Mouse (Mus musculus) hindbrain, embryonic 16.5 days (tissue): ENCODE measurements at regions not wholly inside any gene's neighbourhood (a gene's known extent, or its start where the extent isn't known, plus 50 kb on each side); places are given as distances from the start of the nearest gene placed in this dataset.
A peak's percentile ranks its signal among the peaks of the same experiment; 100 is the strongest.

ENCODE experiments used
- ATAC-seq: fragments of 200-750 bp; cut with Nextera tagmentation; 2 replicates; pipeline ENCODE4 v1.8.0; 2017; ENCODE audit warnings: moderate TSS enrichment, moderate library complexity
- H3K27ac ChIP-seq: fragments of 300-500 bp; sonication (generic); 2 replicates; pipeline ENCODE4 v1.5.1; 2014; ENCODE audit warnings: low read depth, mild to moderate bottlenecking, control low read depth, low read length, moderate library complexity
- H3K27me3 ChIP-seq: fragments of 300-500 bp; sonication (generic); replicated peaks from 2 replicates; pipeline ENCODE4 v1.6.1; 2014; ENCODE audit warnings: low read length; ENCODE audit not compliant: control insufficient read depth, insufficient read depth
- H3K36me3 ChIP-seq: fragments of 300-500 bp; sonication (generic); 2 replicates; pipeline ENCODE4 v1.6.1; 2014; ENCODE audit warnings: mild to moderate bottlenecking, low read length, moderate library complexity, mixed read lengths; ENCODE audit not compliant: control insufficient read depth, insufficient read depth
- H3K4me1 ChIP-seq: fragments of 300-500 bp; sonication (generic); 2 replicates; pipeline ENCODE4 v1.6.1; 2014; ENCODE audit warnings: low read depth, low read length; ENCODE audit not compliant: control insufficient read depth, insufficient read depth
- H3K4me2 ChIP-seq: fragments of 300-500 bp; sonication (generic); 2 replicates; pipeline ENCODE4 v1.6.1; 2014; ENCODE audit warnings: mild to moderate bottlenecking, low read length, control low read depth, moderate library complexity
- H3K4me3 ChIP-seq: fragments of 300-500 bp; sonication (generic); 2 replicates; pipeline ENCODE4 v1.5.1; 2014; ENCODE audit warnings: mild to moderate bottlenecking, low read length, control low read depth, moderate library complexity
- H3K9ac ChIP-seq: fragments of 300-500 bp; sonication (generic); 2 replicates; pipeline ENCODE4 v1.6.1; 2014; ENCODE audit warnings: low read depth, mild to moderate bottlenecking, control low read depth, low read length, moderate library complexity
- H3K9me3 ChIP-seq: fragments of 300-500 bp; sonication (generic); 2 replicates; pipeline ENCODE4 v1.6.1; 2014; ENCODE audit warnings: mild to moderate bottlenecking, low read length, moderate library complexity; ENCODE audit not compliant: control insufficient read depth
- WGBS: fragments of 180-500 bp; shearing (Covaris S2); extraction: QIAGEN DNeasy Blood & Tissue Kit; methylation state at CpG from one replicate; pipeline ENCODE4 v1.1.7; 2014; 5-methylcytosine and 5-hydroxymethylcytosine counted together

- H3K36me3 ChIP-seq = no peaks in the 10 kb centered on the region
- H3K9me3 ChIP-seq = no peaks in the 10 kb centered on the region
- no peaks in the 10 kb centered on the region; the same call in 1 of the 2 replicates for H3K4me1 ChIP-seq
- no peak overlapping the region for H3K9ac ChIP-seq
- WGBS = 68% methylated on average over 6 of the region's 6 CpGs
- H3K4me3 ChIP-seq = no peak overlapping the region
- H3K27ac ChIP-seq = no peak overlapping the region
- ATAC-seq = no peak
- no peak overlapping the region for H3K4me2 ChIP-seq
- no peaks in the 10 kb centered on the region for H3K27me3 ChIP-seq
Observed at GRCm38 (mm10) chr10:93373954-93374689, 63.2 kb upstream of the Elk3 start.

- Histone ChIP-seq H3K4me1 (no peaks in the 10 kb centered on the region; the same call in 1 of the 2 replicates), H3K9ac (no peak overlapping the region), H3K4me3 (no peak overlapping the region), H3K27ac (no peak overlapping the region), H3K27me3 (no peaks in the 10 kb centered on the region), H3K4me2 (no peak overlapping the region), H3K9me3 (no peaks in the 10 kb centered on the region), H3K36me3 (no peaks in the 10 kb centered on the region)
- no peak for ATAC-seq
- WGBS = 79% methylated on average over 2 of the region's 2 CpGs
Observed at GRCm38 (mm10) chr10:93374690-93374994, 63.7 kb upstream of the Elk3 start.

- Histone ChIP-seq H3K4me1 (no peaks in the 10 kb centered on the region; the same call in 1 of the 2 replicates), H3K4me2 (no peak overlapping the region), H3K27ac (peak overlapping the region; percentile 48; the same call in 1 of the 2 replicates), H3K27me3 (no peaks in the 10 kb centered on the region), H3K9me3 (no peaks in the 10 kb centered on the region), H3K9ac (no peak overlapping the region), H3K36me3 (no peaks in the 10 kb centered on the region), H3K4me3 (no peak overlapping the region)
- peak; percentile 52; the same call in 1 of the 2 replicates for ATAC-seq
- 65% methylated on average over 13 of the region's 13 CpGs for WGBS
Observed at GRCm38 (mm10) chr10:93375007-93375711, 64.2 kb upstream of the Elk3 start.

DNA sequence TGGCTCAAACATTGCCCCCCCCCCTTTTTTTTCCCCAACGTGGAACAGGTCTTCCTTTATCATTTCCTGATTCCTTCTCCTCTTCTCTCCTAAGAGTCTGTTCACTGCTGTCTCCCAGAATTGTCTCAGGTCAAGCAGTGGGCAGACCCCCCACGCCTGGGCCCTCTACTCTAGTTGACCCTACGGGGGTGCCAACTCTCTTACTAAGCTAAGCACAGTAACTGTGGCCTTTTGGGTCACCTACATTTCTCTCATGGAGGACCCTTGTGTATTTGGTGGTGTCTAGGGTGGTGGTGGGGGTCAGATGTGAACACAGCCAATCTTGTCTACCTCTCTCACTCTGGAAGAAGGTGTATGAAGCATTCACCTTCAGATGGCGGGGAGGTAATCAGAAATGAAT, 64.8 kb upstream of the Elk3 start:
- H3K9me3 ChIP-seq = no peaks in the 10 kb centered on the region
- H3K36me3 ChIP-seq = no peaks in the 10 kb centered on the region
- H3K27me3 ChIP-seq = no peaks in the 10 kb centered on the region
- no peak overlapping the region for H3K27ac ChIP-seq
- H3K4me1 ChIP-seq = no peaks in the 10 kb centered on the region; the same call in 1 of the 2 replicates
- no peak overlapping the region for H3K4me3 ChIP-seq
- no peak for ATAC-seq
- no peak overlapping the region for H3K4me2 ChIP-seq
- H3K9ac ChIP-seq = no peak overlapping the region
- 85% methylated on average over 4 of the region's 4 CpGs for WGBS

- no peak overlapping the region for H3K27ac ChIP-seq
- WGBS = 80% methylated on average over 7 of the region's 7 CpGs
Observed at GRCm38 (mm10) chr10:93376457-93376941, 65.6 kb upstream of the Elk3 start.

DNA sequence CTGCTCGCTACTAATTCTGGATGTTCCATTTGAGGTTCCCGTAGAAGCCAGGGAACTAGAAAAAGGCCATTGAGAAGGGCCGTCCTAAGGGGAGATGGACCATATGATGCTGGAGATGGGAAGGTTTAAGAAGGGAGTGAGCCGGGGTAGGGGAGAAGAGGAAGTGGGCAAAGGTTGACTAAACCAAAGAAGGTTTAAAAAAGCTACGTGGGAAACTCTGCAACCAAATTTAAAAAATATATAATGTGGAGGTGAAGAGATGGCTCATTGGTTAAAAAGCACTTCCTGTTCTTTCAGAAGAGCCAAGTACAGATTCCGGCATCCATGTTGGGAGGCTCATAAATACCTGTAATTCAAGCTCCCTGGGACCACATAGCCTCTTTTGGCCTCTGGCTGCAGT, 63.9 kb upstream of the Lta4h start:
- Histone ChIP-seq H3K4me3 (no peak overlapping the region), H3K9ac (no peak overlapping the region), H3K27me3 (no peaks in the 10 kb centered on the region), H3K9me3 (no peaks in the 10 kb centered on the region), H3K4me1 (no peaks in the 10 kb centered on the region), H3K4me2 (no peak overlapping the region), H3K36me3 (no peaks in the 10 kb centered on the region), H3K27ac (no peak overlapping the region)
- WGBS = 94% methylated on average over 6 of the region's 6 CpGs
- ATAC-seq = no peak

More at GRCm38 (mm10) chr10:93376457-93376941, 65.6 kb upstream of the Elk3 start:
- H3K4me3 ChIP-seq = no peak overlapping the region
- H3K9me3 ChIP-seq = no peaks in the 10 kb centered on the region
- no peaks in the 10 kb centered on the region for H3K36me3 ChIP-seq
- H3K27me3 ChIP-seq = no peaks in the 10 kb centered on the region
- no peak overlapping the region for H3K4me2 ChIP-seq
- H3K4me1 ChIP-seq = no peaks in the 10 kb centered on the region; the same call in 1 of the 2 replicates
- ATAC-seq = no peak
- H3K9ac ChIP-seq = no peak overlapping the region

- no peak for ATAC-seq
- H3K27ac ChIP-seq = no peak overlapping the region
Observed at GRCm38 (mm10) chr10:93391296-93391695, 61.9 kb upstream of the Lta4h start.

DNA sequence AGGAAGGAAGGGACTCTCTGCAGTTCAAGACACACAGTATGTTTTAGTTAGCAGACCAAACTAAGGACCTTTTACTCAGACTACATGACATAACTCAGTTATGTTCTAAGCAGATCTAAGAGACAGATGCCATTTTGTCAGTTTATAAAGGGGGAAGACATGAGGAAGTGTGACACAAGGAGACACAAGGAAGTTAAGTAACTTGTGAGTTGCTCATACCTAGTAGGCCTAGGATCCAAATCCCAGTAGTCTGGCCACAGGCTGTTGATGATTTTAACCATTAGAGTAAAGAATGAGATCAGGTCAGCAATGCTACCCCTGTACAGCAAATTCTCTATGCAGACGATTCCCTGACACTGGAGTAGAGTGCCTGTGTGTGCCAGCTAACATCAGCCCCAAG, 59.3 kb upstream of the Lta4h start:
- ATAC-seq = no peak
- 55% methylated on average over 1 of the region's 1 CpGs for WGBS
- Histone ChIP-seq H3K4me1 (no peaks in the 10 kb centered on the region), H3K4me2 (no peak overlapping the region), H3K27me3 (no peaks in the 10 kb centered on the region), H3K36me3 (no peaks in the 10 kb centered on the region), H3K9me3 (no peaks in the 10 kb centered on the region), H3K4me3 (no peak overlapping the region), H3K9ac (no peak overlapping the region), H3K27ac (no peak overlapping the region)

More at GRCm38 (mm10) chr10:93391296-93391695, 61.9 kb upstream of the Lta4h start:
- Histone ChIP-seq H3K36me3 (no peaks in the 10 kb centered on the region), H3K27me3 (no peaks in the 10 kb centered on the region), H3K9me3 (no peaks in the 10 kb centered on the region), H3K4me3 (no peak overlapping the region), H3K9ac (no peak overlapping the region), H3K4me2 (no peak overlapping the region), H3K4me1 (no peaks in the 10 kb centered on the region)
- WGBS = 71% methylated on average over 5 of the region's 5 CpGs

GRCm38 (mm10) chr10:93397711-93398110, 55.5 kb upstream of the Lta4h start:
- Histone ChIP-seq H3K4me1 (no peaks in the 10 kb centered on the region), H3K4me3 (no peak overlapping the region), H3K36me3 (no peaks in the 10 kb centered on the region), H3K9ac (no peak overlapping the region), H3K4me2 (no peak overlapping the region), H3K27me3 (no peaks in the 10 kb centered on the region), H3K9me3 (no peaks in the 10 kb centered on the region), H3K27ac (no peak overlapping the region)
- ATAC-seq = no peak
- 87% methylated on average over 5 of the region's 5 CpGs for WGBS
